13 mouse cellular contexts compared by ENCODE assay signal in the genomic region with DNA sequence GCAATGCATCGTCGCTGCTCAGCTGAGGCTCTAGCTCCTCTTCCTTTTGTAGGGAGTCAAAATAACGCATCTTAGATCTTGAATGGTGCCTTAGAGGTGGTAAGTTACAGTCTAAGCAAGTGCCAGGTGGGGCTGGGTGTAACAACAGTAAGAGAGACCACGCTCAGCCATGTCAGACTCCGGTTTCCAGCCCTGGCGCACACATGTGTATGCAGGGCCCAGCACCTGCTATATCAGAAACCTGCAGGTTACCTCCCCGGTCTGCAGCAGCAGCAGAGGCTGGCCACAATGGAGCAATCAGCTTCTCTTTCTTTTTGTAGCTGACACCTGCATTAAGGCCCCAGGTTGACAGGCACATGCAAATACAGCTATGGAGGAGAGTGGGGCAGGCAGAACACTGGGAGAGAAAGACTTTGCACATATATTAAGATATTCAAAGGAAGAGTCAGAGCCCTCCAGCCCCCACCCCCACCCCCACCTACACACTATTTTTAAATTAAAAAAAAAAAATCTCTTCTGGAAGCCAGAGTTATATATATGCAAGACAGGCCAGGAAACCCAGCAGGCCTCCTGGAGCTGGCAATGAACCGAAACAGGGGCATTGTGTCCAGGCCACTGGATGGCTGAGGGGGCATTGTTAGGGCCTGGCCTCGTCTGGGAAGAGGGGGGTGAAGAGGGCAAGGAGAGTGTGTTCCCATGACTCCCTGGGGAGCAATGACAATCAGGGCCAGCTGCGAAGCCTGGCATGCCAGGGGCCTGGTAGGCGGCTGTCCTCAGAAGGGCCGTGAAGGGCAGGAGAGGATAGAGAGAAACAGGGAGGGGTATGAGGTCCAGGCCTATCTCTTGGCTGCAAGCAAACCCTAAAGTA. TPM values are rescaled to one million over a fixed set of nuclear protein-coding genes. Genes with fewer than 3 reads are reported as not detected.
DNase-seq lines count a peak whose midpoint lies in the region; ATAC-seq lines count a peak whose summit lies in the region.
"Had no signal": no experiment of that assay in that cellular context is flagged by ENCODE, and none has a peak within 500 bp of the region (broad histone marks: within the 10 kb centered on the region; RNA-seq: fewer than 3 reads in every experiment).

No protein-coding gene starts in this region.

- no peak overlapping the region for H3K4me2 ChIP-seq in hindbrain, embryonic 14.5 days (replicated peaks)
- H3K4me2 ChIP-seq in neural tube, embryonic 15.5 days = no peak overlapping the region
- H3K4me2 ChIP-seq: lung, embryonic 15.5 days had no signal

- peaks cover 11% of the 10 kb centered on the region for H3K4me1 ChIP-seq in hindbrain, embryonic 14.5 days (replicated peaks; ENCODE audit: control insufficient read depth, insufficient read depth, low read length)
- H3K4me1 ChIP-seq in neural tube, embryonic 15.5 days = peaks cover 11% of the 10 kb centered on the region
- H3K4me1 ChIP-seq: lung, embryonic 15.5 days had no signal

- H3K36me3 ChIP-seq in hindbrain, embryonic 14.5 days (replicated peaks; ENCODE audit: control insufficient read depth, insufficient read depth) = no peaks in the 10 kb centered on the region
- no peaks in the 10 kb centered on the region for H3K36me3 ChIP-seq in neural tube, embryonic 15.5 days
- H3K36me3 ChIP-seq: lung, embryonic 15.5 days had no signal

- ATAC-seq in hindbrain, embryonic 14.5 days (ENCODE audit: low FRiP score) = peak; percentile 40; the same call in 1 of the 2 replicates
- ATAC-seq in neural tube, embryonic 15.5 days (ENCODE audit: low FRiP score) = no peak
- ATAC-seq in inflammation-experienced regulatory T-cells, adult 6 months = no peak
- ATAC-seq: Patski had no signal

- H3K9me3 ChIP-seq in hindbrain, embryonic 14.5 days (ENCODE audit: control insufficient read depth, low read length) = no peaks in the 10 kb centered on the region
- H3K9me3 ChIP-seq in neural tube, embryonic 15.5 days (replicated peaks) = no peaks in the 10 kb centered on the region
- H3K9me3 ChIP-seq: lung, embryonic 15.5 days had no signal

- H3K9ac ChIP-seq in hindbrain, embryonic 14.5 days = peak overlapping the region; percentile 24; the same call in 1 of the 2 replicates
- H3K9ac ChIP-seq in neural tube, embryonic 15.5 days (replicated peaks) = no peak overlapping the region
- H3K9ac ChIP-seq: lung, embryonic 15.5 days had no signal

- WGBS in hindbrain, embryonic 14.5 days = 17% methylated on average over 12 of the region's 12 CpGs
- 23% methylated on average over 12 of the region's 12 CpGs for WGBS in neural tube, embryonic 15.5 days

- H3K4me3 ChIP-seq in hindbrain, embryonic 14.5 days (replicated peaks; ENCODE audit: low read length) = no peak overlapping the region
- H3K4me3 ChIP-seq in neural tube, embryonic 15.5 days (replicated peaks) = no peak overlapping the region
- H3K4me3 ChIP-seq: left cerebral cortex, adult 2 months; lung, embryonic 15.5 days had no signal

- no peaks in the 10 kb centered on the region for H3K27me3 ChIP-seq in hindbrain, embryonic 14.5 days (ENCODE audit: control insufficient read depth, insufficient read depth, low read length)
- H3K27me3 ChIP-seq in neural tube, embryonic 15.5 days (replicated peaks) = no peaks in the 10 kb centered on the region
- H3K27me3 ChIP-seq: lung, embryonic 15.5 days; Patski had no signal

- peak; percentile 40 for DNase-seq in adrenal gland, postnatal 14 days
- DNase-seq in adrenal gland, adult (ENCODE audit: inconsistent age in 2 of 2, low spot score in 1 of 2) = no peak
- peak; percentile 69 for DNase-seq in embryo, embryonic 10.5 days (ENCODE audit: low spot score)
- DNase-seq in hindbrain, embryonic 14.5 days (ENCODE audit: low spot score) = no peak
- DNase-seq in adrenal gland, postnatal 36 days = no peak
- DNase-seq in lung, adult 18-20 months = no peak

- H3K27ac ChIP-seq in hindbrain, embryonic 14.5 days = peak overlapping the region; percentile 43
- H3K27ac ChIP-seq in neural tube, embryonic 15.5 days (replicated peaks) = 0 out of 2 replicates have a peak overlapping the region, but pooled peaks have one; percentile 9
- H3K27ac ChIP-seq: left cerebral cortex, adult 2 months; lung, embryonic 15.5 days had no signal

RNA-seq across cellular contexts. Expression of gene E2f1, which starts 7.4 kb away (rescaled TPM):
- 12.1 and 12.2 TPM in 2 replicates for total RNA-seq in adrenal gland, postnatal 14 days (2021)
- polyA plus RNA-seq in hindbrain, embryonic 14.5 days (2014; fragmentation: Nextera tagmentation; extraction: Ambion mirVana) = 2.2 and 2.4 TPM in 2 replicates
- 3.4 and 7.4 TPM in 2 replicates for polyA plus RNA-seq in neural tube, embryonic 15.5 days (2015; fragmentation: Nextera tagmentation; extraction: Ambion mirVana)
- 1 to 10 TPM; 1.3 to 2.6 (median 1.5) TPM for polyA plus RNA-seq in inflammation-experienced regulatory T-cells, adult 6 months (2017; shearing (Covaris generic))
- total RNA-seq in adrenal gland, postnatal 36 days (2021) = 1 to 10 TPM; 8.7 to 9.6 TPM

RNA-seq across cellular contexts. Expression of gene Necab3, which starts 18.4 kb away (rescaled TPM):
- total RNA-seq in adrenal gland, postnatal 14 days (2021) = 2.3 and 3.9 TPM in 2 replicates
- 13.6 and 15.2 TPM in 2 replicates for polyA plus RNA-seq in hindbrain, embryonic 14.5 days (2014; fragmentation: Nextera tagmentation; extraction: Ambion mirVana)
- polyA plus RNA-seq in neural tube, embryonic 15.5 days (2015; fragmentation: Nextera tagmentation; extraction: Ambion mirVana) = 16.0 and 19.6 TPM in 2 replicates
- 1 to 10 TPM in 2 of 3 experiments, not detected in 1; 1.1 TPM for polyA plus RNA-seq in inflammation-experienced regulatory T-cells, adult 6 months (2017; shearing (Covaris generic))
- 1 to 10 TPM; 1.1 to 1.5 TPM for total RNA-seq in adrenal gland, postnatal 36 days (2021)
- total RNA-seq: neutrophil, adult 5-6 weeks had no signal

RNA-seq across cellular contexts. Expression of gene Actl10, which starts 25.5 kb away (rescaled TPM):
- not detected in 2 replicates for total RNA-seq in adrenal gland, postnatal 14 days (2021)
- 0.12 and 0.22 TPM in 2 replicates for polyA plus RNA-seq in hindbrain, embryonic 14.5 days (2014; fragmentation: Nextera tagmentation; extraction: Ambion mirVana)
- 0.31 and 0.63 TPM in 2 replicates for polyA plus RNA-seq in neural tube, embryonic 15.5 days (2015; fragmentation: Nextera tagmentation; extraction: Ambion mirVana)
- not detected for polyA plus RNA-seq in inflammation-experienced regulatory T-cells, adult 6 months (2017; shearing (Covaris generic))
- total RNA-seq in adrenal gland, postnatal 36 days (2021) = not detected
- total RNA-seq: left cerebral cortex, adult 2 months; neutrophil, adult 5-6 weeks had no signal
- polyA plus RNA-seq: kidney, embryonic 14.5 days; Patski had no signal

RNA-seq across cellular contexts. Expression of gene Pxmp4, which starts 26.4 kb away (rescaled TPM):
- 41.9 and 44.4 TPM in 2 replicates for total RNA-seq in adrenal gland, postnatal 14 days (2021)
- polyA plus RNA-seq in hindbrain, embryonic 14.5 days (2014; fragmentation: Nextera tagmentation; extraction: Ambion mirVana) = 17.3 and 18.5 TPM in 2 replicates
- 18.1 and 22.9 TPM in 2 replicates for polyA plus RNA-seq in neural tube, embryonic 15.5 days (2015; fragmentation: Nextera tagmentation; extraction: Ambion mirVana)
- polyA plus RNA-seq in inflammation-experienced regulatory T-cells, adult 6 months (2017; shearing (Covaris generic)) = 10 to 100 TPM; 15.1 to 21.3 (median 20.2) TPM
- total RNA-seq in adrenal gland, postnatal 36 days (2021) = 10 to 100 TPM; 30.9 to 35.7 TPM

RNA-seq across cellular contexts. Expression of gene 1700003F12Rik, which starts 30.2 kb away (rescaled TPM):
- total RNA-seq in adrenal gland, postnatal 14 days (2021) = 0.56 TPM in 1 of 2 replicates, not detected in the other
- 1.5 and 1.6 TPM in 2 replicates for polyA plus RNA-seq in hindbrain, embryonic 14.5 days (2014; fragmentation: Nextera tagmentation; extraction: Ambion mirVana)
- polyA plus RNA-seq in neural tube, embryonic 15.5 days (2015; fragmentation: Nextera tagmentation; extraction: Ambion mirVana) = 1.3 and 1.9 TPM in 2 replicates
- not detected for polyA plus RNA-seq in inflammation-experienced regulatory T-cells, adult 6 months (2017; shearing (Covaris generic))
- total RNA-seq in adrenal gland, postnatal 36 days (2021) = under 1 TPM in 1 of 2 experiments, not detected in 1; 0.43 TPM

Comparison
In these comparisons a context has a peak if more than half of its experiments do, and no peak if none do; other contexts are left out.
1. DNase-seq: peak in adrenal gland, postnatal 14 days (single experiment) and embryo, embryonic 10.5 days (single experiment); none in adrenal gland, adult (0 of 2), hindbrain, embryonic 14.5 days (single experiment), adrenal gland, postnatal 36 days (0 of 2) and lung, adult 18-20 months (0 of 2).